Mouse (Mus musculus) heart, embryonic 11.5 days (tissue): ENCODE measurements around the gene Cbfa2t2. TPM values are rescaled to one million over a fixed set of nuclear protein-coding genes. Genes with fewer than 3 reads are reported as not detected.

Experiments
- ATAC-seq: fragments of 200-750 bp; cut with Nextera tagmentation; replicated peaks from 2 replicates; pipeline ENCODE4 v1.8.0; 2017; ENCODE audit warnings: moderate library complexity; ENCODE audit not compliant: insufficient number of reproducible peaks, low FRiP score, low TSS enrichment
- H3K27ac ChIP-seq: fragments of 300-500 bp; sonication (generic); 2 replicates; pipeline ENCODE4 v1.5.1; 2014; ENCODE audit warnings: mild to moderate bottlenecking, low read depth, low read length
- H3K27me3 ChIP-seq: fragments of 300-500 bp; sonication (generic); 2 replicates; pipeline ENCODE4 v1.6.1; 2014; ENCODE audit warnings: mild to moderate bottlenecking, low read length, mixed read lengths; ENCODE audit not compliant: control insufficient read depth, insufficient read depth
- H3K36me3 ChIP-seq: fragments of 300-500 bp; sonication (generic); 2 replicates; pipeline ENCODE4 v1.6.1; 2014; ENCODE audit warnings: mild to moderate bottlenecking, low read length, moderate library complexity, mixed read lengths; ENCODE audit not compliant: control insufficient read depth, insufficient read depth
- H3K4me1 ChIP-seq: fragments of 300-500 bp; sonication (generic); 2 replicates; pipeline ENCODE4 v1.6.1; 2014; ENCODE audit warnings: low read length; ENCODE audit not compliant: control insufficient read depth, insufficient read depth
- H3K4me2 ChIP-seq: fragments of 300-500 bp; sonication (generic); 2 replicates; pipeline ENCODE4 v1.6.1; 2014; ENCODE audit warnings: mild to moderate bottlenecking, moderate library complexity
- H3K4me3 ChIP-seq: fragments of 300-500 bp; sonication (generic); 2 replicates; pipeline ENCODE4 v1.5.1; 2014; ENCODE audit warnings: low read depth, low read length
- H3K9ac ChIP-seq: fragments of 300-500 bp; sonication (generic); 2 replicates; pipeline ENCODE4 v1.6.1; 2014; ENCODE audit warnings: mild to moderate bottlenecking, low read depth, low read length, moderate library complexity
- H3K9me3 ChIP-seq: fragments of 300-500 bp; sonication (generic); replicated peaks from 2 replicates; pipeline ENCODE4 v1.6.1; 2016; ENCODE audit warnings: low read length; ENCODE audit not compliant: control insufficient read depth
- WGBS: fragments of 180-500 bp; shearing (Covaris S2); extraction: QIAGEN DNeasy Blood & Tissue Kit; methylation state at CpG from one replicate; pipeline ENCODE4 v1.1.7; 2014; ENCODE audit not compliant: insufficient replicate concordance; 5-methylcytosine and 5-hydroxymethylcytosine counted together
- polyA plus RNA-seq: library from polyadenylated mRNA; unstranded; fragments of >200 nt; fragmentation: Nextera tagmentation; extraction: Ambion mirVana; gene quantifications from 2 replicates; pipeline ENCODE4 v1.2.1, GENCODE M21; 2014

Cbfa2t2 gene
- polyA plus RNA-seq, 1 experiment from 2014 or later: 31.2 TPM

GRCm38 (mm10) chr2:154572996-154573395 lies 136.7 kb downstream of the Cbfa2t2 start:
- no peaks in the 10 kb centered on the region for H3K9me3 ChIP-seq
- H3K27me3 ChIP-seq: no peaks in the 10 kb centered on the region
- no peak for ATAC-seq
- no peak overlapping the region for H3K27ac ChIP-seq
- H3K9ac ChIP-seq: no peak overlapping the region
- 72% methylated on average over 3 of the region's 3 CpGs for WGBS
- H3K4me1 ChIP-seq: peaks cover 9% of the 10 kb centered on the region
- H3K4me2 ChIP-seq: no peak overlapping the region
- no peak overlapping the region for H3K4me3 ChIP-seq
- no peaks in the 10 kb centered on the region for H3K36me3 ChIP-seq

GRCm38 (mm10) chr2:154574271-154574670 lies 138.0 kb downstream of the Cbfa2t2 start:
- H3K9me3 ChIP-seq: no peaks in the 10 kb centered on the region
- H3K9ac ChIP-seq: no peak overlapping the region
- H3K36me3 ChIP-seq: no peaks in the 10 kb centered on the region
- H3K27ac ChIP-seq: no peak overlapping the region
- no peak overlapping the region for H3K4me2 ChIP-seq
- H3K4me1 ChIP-seq: no peaks in the 10 kb centered on the region
- H3K4me3 ChIP-seq: no peak overlapping the region
- no peak for ATAC-seq
- 76% methylated on average over 7 of the region's 7 CpGs for WGBS
- H3K27me3 ChIP-seq: no peaks in the 10 kb centered on the region

GRCm38 (mm10) chr2:154576876-154577743 lies 140.8 kb downstream of the Cbfa2t2 start:
- H3K9me3 ChIP-seq: no peaks in the 10 kb centered on the region
- 60% methylated on average over 12 of the region's 12 CpGs for WGBS
- no peaks in the 10 kb centered on the region for H3K4me1 ChIP-seq
- H3K27me3 ChIP-seq: no peaks in the 10 kb centered on the region
- no peak overlapping the region for H3K4me2 ChIP-seq
- H3K9ac ChIP-seq: no peak overlapping the region
- no peak overlapping the region for H3K4me3 ChIP-seq
- H3K36me3 ChIP-seq: no peaks in the 10 kb centered on the region
- no peak overlapping the region for H3K27ac ChIP-seq
- no peak for ATAC-seq

GRCm38 (mm10) chr2:154577744-154578067 lies 141.4 kb downstream of the Cbfa2t2 start:
- no peaks in the 10 kb centered on the region for H3K36me3 ChIP-seq
- WGBS: 80% methylated on average over 6 of the region's 6 CpGs
- no peak for ATAC-seq
- no peaks in the 10 kb centered on the region for H3K9me3 ChIP-seq
- no peak overlapping the region for H3K4me3 ChIP-seq
- no peak overlapping the region for H3K27ac ChIP-seq
- H3K4me1 ChIP-seq: no peaks in the 10 kb centered on the region
- H3K4me2 ChIP-seq: no peak overlapping the region
- no peaks in the 10 kb centered on the region for H3K27me3 ChIP-seq
- H3K9ac ChIP-seq: no peak overlapping the region

GRCm38 (mm10) chr2:154580586-154580985 lies 144.3 kb downstream of the Cbfa2t2 start:
- Histone ChIP-seq H3K27me3 (0 out of 2 replicates have a peak, but pooled peaks cover 2% of the 10 kb centered on the region), H3K4me2 (no peak overlapping the region), H3K4me3 (no peak overlapping the region), H3K36me3 (no peaks in the 10 kb centered on the region), H3K9me3 (no peaks in the 10 kb centered on the region), H3K27ac (no peak overlapping the region), H3K4me1 (peaks cover 6% of the 10 kb centered on the region), H3K9ac (no peak overlapping the region)
- WGBS: 77% methylated on average over 8 of the region's 8 CpGs
- no peak for ATAC-seq

GRCm38 (mm10) chr2:154581421-154581820 lies 145.1 kb downstream of the Cbfa2t2 start:
- H3K4me1 ChIP-seq: peaks cover 6% of the 10 kb centered on the region
- no peak overlapping the region for H3K4me3 ChIP-seq
- no peaks in the 10 kb centered on the region for H3K36me3 ChIP-seq
- no peak overlapping the region for H3K27ac ChIP-seq
- ATAC-seq: no peak
- no peaks in the 10 kb centered on the region for H3K9me3 ChIP-seq
- 97% methylated on average over 1 of the region's 1 CpGs for WGBS
- H3K27me3 ChIP-seq: 0 out of 2 replicates have a peak, but pooled peaks cover 2% of the 10 kb centered on the region
- no peak overlapping the region for H3K9ac ChIP-seq
- no peak overlapping the region for H3K4me2 ChIP-seq

- 47% methylated on average over 15 of the region's 15 CpGs for WGBS
- 0 out of 2 replicates have a peak, but pooled peaks have one; percentile 41 for ATAC-seq
- H3K9ac ChIP-seq: no peak overlapping the region
- no peaks in the 10 kb centered on the region for H3K9me3 ChIP-seq
- H3K27ac ChIP-seq: no peak overlapping the region
- H3K4me3 ChIP-seq: no peak overlapping the region
- H3K27me3 ChIP-seq: 0 out of 2 replicates have a peak, but pooled peaks cover 2% of the 10 kb centered on the region
- no peak overlapping the region for H3K4me2 ChIP-seq
- no peaks in the 10 kb centered on the region for H3K36me3 ChIP-seq
- peaks cover 6% of the 10 kb centered on the region for H3K4me1 ChIP-seq
Observed at GRCm38 (mm10) chr2:154583906-154584872, 147.9 kb downstream of the Cbfa2t2 start.

- H3K27me3 ChIP-seq: 0 out of 2 replicates have a peak, but pooled peaks cover 2% of the 10 kb centered on the region
- H3K9ac ChIP-seq: no peak overlapping the region
- H3K36me3 ChIP-seq: no peaks in the 10 kb centered on the region
- H3K4me3 ChIP-seq: no peak overlapping the region
- 66% methylated on average over 17 of the region's 17 CpGs for WGBS
- H3K27ac ChIP-seq: no peak overlapping the region
- peaks cover 6% of the 10 kb centered on the region for H3K4me1 ChIP-seq
- ATAC-seq: no peak
- H3K4me2 ChIP-seq: no peak overlapping the region
- no peaks in the 10 kb centered on the region for H3K9me3 ChIP-seq
Observed at GRCm38 (mm10) chr2:154584931-154585601, 148.8 kb downstream of the Cbfa2t2 start.
